Mouse (Mus musculus) layer of hippocampus, adult 2 months (tissue): ENCODE data around the gene Olfr770. TPM values are rescaled to one million over a fixed set of nuclear protein-coding genes. Genes with fewer than 3 reads are reported as not detected.
"Not testable (repeated sequence)": the region's sequence is repeated elsewhere in the genome, so short reads cannot be mapped to it uniquely, and the experiment has no call there.

Experiments
- DNase-seq, 2 experiments: peaks; one replicate each; pipeline ENCODE4 v3.0.0; 2022; ENCODE audit warnings: low spot score in 2 of 2
- H3K27ac ChIP-seq: fragments of 200-600 bp; 2 replicates; pipeline ENCODE4 v1.8.1; 2022
- H3K4me3 ChIP-seq: fragments of 200-600 bp; 2 replicates; pipeline ENCODE4 v1.8.1; 2022; ENCODE audit warnings: mild to moderate bottlenecking
- CTCF ChIP-seq: fragments of 200-600 bp; conservative IDR thresholded peaks from 2 replicates; pipeline ENCODE4 v1.8.1; 2022; ENCODE audit warnings: antibody characterized with exemption, mild to moderate bottlenecking, moderate library complexity
- long read RNA-seq, 2 experiments: library from polyadenylated mRNA; stranded (forward); transcript quantifications; one replicate each; pipeline ENCODE4 v2.0.0; 2021; ENCODE audit warnings: borderline mapping rate in 2 of 2
- total RNA-seq, 2 experiments: library from RNA; stranded (reverse); gene quantifications; 2 replicates each; pipeline ENCODE4 v1.2.3; 2021

Olfr770 gene
- total RNA-seq, result not detected
- long read RNA-seq, experiment 1, result 0 reads
- long read RNA-seq, experiment 2, result 0 reads

DNA sequence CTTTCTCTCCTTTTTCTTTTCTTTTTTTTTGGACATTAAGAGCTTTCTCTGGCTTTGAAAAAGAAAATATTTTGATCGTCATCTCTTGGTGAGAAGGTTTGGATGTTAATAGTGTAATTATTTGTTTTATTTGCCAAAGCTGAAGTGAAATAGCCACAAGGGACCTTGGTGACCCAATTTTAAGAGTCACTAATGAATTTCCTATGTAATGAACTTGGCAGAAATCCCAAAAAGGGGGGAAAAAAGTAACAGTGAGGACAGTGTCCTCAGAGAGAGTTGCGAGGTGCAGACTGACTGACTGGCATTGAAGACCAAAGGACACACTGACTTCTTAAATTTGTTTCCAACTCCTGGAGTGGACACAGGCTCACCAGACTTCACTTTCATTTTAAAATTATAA is at the start of gene Olfr770:
Olfr770 (minus strand) TSS at position 101 of the 400 bp plus-strand sequence.
- no peak for TF ChIP-seq CTCF
- H3K27ac ChIP-seq, result no peak within 1 kb of the TSS
- DNase-seq, result no peak
- no peak within 1 kb of the TSS for H3K4me3 ChIP-seq

- not testable (repeated sequence) for H3K27ac ChIP-seq, DNase-seq, H3K4me3 ChIP-seq
Observed at GRCm38 (mm10) chr10:129187319-129187718, 48.5 kb upstream of the Olfr770 start, which contains the start of gene Olfr773. Gene Olfr773 (minus strand): TSS chr10:129187419.

GRCm38 (mm10) chr10:129177821-129178220 is 39.0 kb upstream of the Olfr770 start, which contains the start of gene Olfr772:
Gene Olfr772 (minus strand): TSS chr10:129177921.
- not testable (repeated sequence) for DNase-seq, H3K27ac ChIP-seq, H3K4me3 ChIP-seq

- H3K27ac ChIP-seq, result no peak within 1 kb of the TSS
- no peak for DNase-seq
Observed at GRCm38 (mm10) chr10:129164651-129165050, 25.9 kb upstream of the Olfr770 start, which contains the start of gene Olfr771. Gene Olfr771 (minus strand): TSS chr10:129164751.

GRCm38 (mm10) chr10:129117761-129118160 is 21.0 kb downstream of the Olfr770 start, which contains the start of gene Olfr769:
Gene Olfr769 (minus strand): TSS chr10:129117861.
- H3K27ac ChIP-seq, result no peak within 1 kb of the TSS
- DNase-seq, result no peak
- no peak within 1 kb of the TSS for H3K4me3 ChIP-seq
- no peak for TF ChIP-seq CTCF

More at GRCm38 (mm10) chr10:129164651-129165050, 25.9 kb upstream of the Olfr770 start, which contains the start of gene Olfr771:
- no peak for TF ChIP-seq CTCF
- no peak within 1 kb of the TSS for H3K4me3 ChIP-seq

DNA sequence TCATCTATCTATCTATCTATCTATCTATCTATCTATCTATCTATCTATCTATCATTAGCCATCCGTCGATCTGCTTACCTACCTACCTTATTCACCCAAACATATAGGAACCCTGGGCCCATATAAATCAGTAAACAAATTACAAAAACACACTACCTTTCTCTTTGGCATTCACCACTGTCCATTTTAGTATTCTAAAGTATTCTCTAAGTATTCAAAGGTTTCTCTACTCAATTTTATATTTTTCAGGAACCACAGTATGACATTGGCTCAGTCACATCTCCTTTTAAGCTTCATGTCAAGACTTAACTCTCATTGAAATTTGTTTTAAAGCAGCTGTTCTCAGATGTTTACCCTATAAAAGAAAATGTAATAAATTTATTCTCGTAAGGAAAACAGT is 23.7 kb downstream of the Olfr770 start:
- DNase-seq, result no peak
- TF ChIP-seq CTCF, result no peak
- no peak overlapping the region for H3K4me3 ChIP-seq
- H3K27ac ChIP-seq, result no peak overlapping the region

DNA sequence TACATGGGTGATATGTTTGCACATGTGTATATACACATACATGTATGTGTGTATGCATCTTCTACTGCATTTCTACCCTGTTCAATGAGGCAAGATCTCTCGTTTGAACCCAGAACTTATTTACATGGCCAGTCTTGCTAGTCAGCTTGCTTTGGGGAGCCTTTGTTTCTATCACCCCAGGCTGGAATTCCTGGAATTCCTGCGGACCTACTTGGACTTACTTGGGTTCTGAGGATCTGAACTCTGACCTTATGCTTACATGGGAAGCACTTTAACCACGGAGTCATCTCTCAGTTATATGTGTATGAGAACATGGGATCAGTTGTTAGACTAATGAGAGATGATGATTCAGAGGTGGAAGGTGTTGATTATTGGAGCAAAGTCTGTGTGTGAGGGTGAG is 37.6 kb downstream of the Olfr770 start:
- H3K27ac ChIP-seq, result no peak overlapping the region
- no peak for DNase-seq
- no peak overlapping the region for H3K4me3 ChIP-seq
- TF ChIP-seq CTCF, result no peak

DNA sequence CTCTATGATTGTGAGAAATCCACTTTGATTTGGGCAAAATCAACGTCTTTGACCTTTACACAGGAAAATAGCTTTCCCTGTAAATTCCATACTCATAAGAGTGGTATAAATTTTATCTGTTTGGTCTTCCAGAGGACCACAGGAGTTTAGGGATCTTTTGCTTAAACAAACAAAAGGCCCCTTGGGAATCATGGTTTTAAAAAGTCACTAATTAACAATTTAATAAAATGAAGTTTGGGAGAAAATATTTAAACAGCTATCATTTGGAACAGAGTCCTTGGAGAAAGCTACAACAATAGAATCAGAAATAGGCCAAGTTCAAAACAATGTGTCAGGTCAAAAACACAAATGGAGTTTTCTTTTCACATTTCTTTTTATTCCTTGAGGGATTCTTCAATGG is 39.5 kb downstream of the Olfr770 start, which contains the start of gene Olfr768:
Olfr768 (minus strand) TSS at position 101 of the 400 bp plus-strand sequence.
- TF ChIP-seq CTCF, result no peak
- Histone ChIP-seq H3K4me3 (no peak within 1 kb of the TSS), H3K27ac (no peak within 1 kb of the TSS)
- DNase-seq, result no peak

DNA sequence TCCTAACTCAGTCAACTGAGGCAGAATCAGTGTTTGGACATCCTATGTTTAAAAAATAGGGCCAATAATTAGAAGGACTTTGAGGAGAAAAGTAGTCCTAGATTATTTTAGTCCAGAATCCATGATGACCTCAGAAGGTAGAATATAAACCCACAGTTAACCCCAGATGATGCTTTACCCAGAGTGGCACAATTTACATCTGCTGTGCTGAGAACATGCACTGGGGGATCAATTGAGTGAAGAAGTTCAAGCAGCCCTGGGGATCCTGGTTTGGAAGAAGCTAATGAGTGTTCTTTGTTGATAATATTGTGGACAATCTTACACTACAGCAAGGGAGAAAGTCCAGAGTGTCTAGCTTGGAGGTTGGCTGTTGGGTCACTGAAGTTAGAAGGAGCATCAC is 56.0 kb downstream of the Olfr770 start, which contains the start of gene Olfr767:
Olfr767 (minus strand) TSS at position 101 of the 400 bp plus-strand sequence.
- not testable (repeated sequence) for H3K27ac ChIP-seq

More for the DNA sequence above, 56.0 kb downstream of the Olfr770 start, which contains the start of gene Olfr767:
- not testable (repeated sequence) for DNase-seq, H3K4me3 ChIP-seq

Other genes with a start within 250 kb of the Olfr770 start
- gene Gdf11, start 247.3 kb downstream of the Olfr770 start, total RNA-seq, result 10 to 100 TPM; 20.5 to 21.9 TPM
- 10 to 100 TPM; 71.0 to 81.9 TPM for gene Cd63, start 238.0 kb downstream of the Olfr770 start, total RNA-seq
- 1 to 10 TPM; 4.3 to 8.4 TPM for gene Rdh5, start 216.1 kb downstream of the Olfr770 start, total RNA-seq
- gene Bloc1s1, start 215.0 kb downstream of the Olfr770 start, total RNA-seq, result 100 to 1,000 TPM in 1 of 2 experiments, 10 to 100 TPM in 1; 88.5 to 102 TPM
- 10 to 100 TPM; 39.5 to 42.9 TPM for gene Itga7, start 205.2 kb downstream of the Olfr770 start, total RNA-seq
- gene Mettl7b, start 178.0 kb downstream of the Olfr770 start, total RNA-seq, result not detected
- gene Olfr9, start 149.6 kb downstream of the Olfr770 start, total RNA-seq, result not detected
- gene Olfr763, start 128.2 kb downstream of the Olfr770 start, total RNA-seq, result not detected
- gene Olfr764-ps1, start 99.1 kb downstream of the Olfr770 start, total RNA-seq, result not detected
- gene Olfr765, start 89.0 kb downstream of the Olfr770 start, total RNA-seq, result not detected
- gene Olfr766-ps1, start 70.0 kb downstream of the Olfr770 start, total RNA-seq, result not detected
- gene Olfr767, start 56.1 kb downstream of the Olfr770 start, total RNA-seq, result not detected
- not detected for gene Olfr768, start 39.6 kb downstream of the Olfr770 start, total RNA-seq
- not detected for gene Olfr769, start 21.1 kb downstream of the Olfr770 start, total RNA-seq
- gene Olfr771, start 25.8 kb upstream of the Olfr770 start, total RNA-seq, result not detected
- gene Olfr772, start 38.9 kb upstream of the Olfr770 start, total RNA-seq, result not detected
- gene Olfr773, start 48.4 kb upstream of the Olfr770 start, total RNA-seq, result not detected
- gene Olfr774, start 97.2 kb upstream of the Olfr770 start, total RNA-seq, result not detected
- not detected for gene Olfr775, start 109.4 kb upstream of the Olfr770 start, total RNA-seq
- gene Olfr776, start 120.1 kb upstream of the Olfr770 start, total RNA-seq, result not detected
- gene Olfr777, start 132.5 kb upstream of the Olfr770 start, total RNA-seq, result not detected
- not detected for gene Olfr780, start 179.1 kb upstream of the Olfr770 start, total RNA-seq
- gene Olfr781, start 189.9 kb upstream of the Olfr770 start, total RNA-seq, result not detected
- gene Olfr782, start 209.9 kb upstream of the Olfr770 start, total RNA-seq, result not detected
- under 1 TPM; 0.10 to 0.18 TPM for gene Olfr784, start 245.1 kb upstream of the Olfr770 start, total RNA-seq